Mouse (Mus musculus): ENCODE data around the gene Abcc3. TPM values are rescaled to one million over a fixed set of nuclear protein-coding genes. Genes with fewer than 3 reads are reported as not detected.

The Abcc3 gene
- polyA plus RNA-seq, 3 experiments from 2014 or later, result 0.70 to 4.0 (median 1.9) TPM

GRCm38 (mm10) chr11:94322636-94323035 lies 70.2 kb downstream of the Abcc3 start:
- no peak for ATAC-seq

GRCm38 (mm10) chr11:94321931-94322400 lies 70.8 kb downstream of the Abcc3 start, which contains the start of gene Luc7l3:
Luc7l3 (minus strand) TSS chr11:94321988.
- peak; percentile 87 for ATAC-seq

GRCm38 (mm10) chr11:94320969-94321930 lies 71.5 kb downstream of the Abcc3 start:
- ATAC-seq, result peak; percentile 63

GRCm38 (mm10) chr11:94318056-94318455 lies 74.7 kb downstream of the Abcc3 start:
- ATAC-seq, result no peak

- ATAC-seq, result no peak
Observed at GRCm38 (mm10) chr11:94317515-94317914, 75.3 kb downstream of the Abcc3 start.

GRCm38 (mm10) chr11:94317014-94317413 lies 75.8 kb downstream of the Abcc3 start:
- no peak for ATAC-seq

- no peak for ATAC-seq
Observed at GRCm38 (mm10) chr11:94316528-94316927, 76.3 kb downstream of the Abcc3 start.

GRCm38 (mm10) chr11:94315308-94315707 lies 77.5 kb downstream of the Abcc3 start:
- no peak for ATAC-seq

GRCm38 (mm10) chr11:94314098-94314652 lies 78.6 kb downstream of the Abcc3 start:
- no peak for ATAC-seq

GRCm38 (mm10) chr11:94312733-94313132 lies 80.1 kb downstream of the Abcc3 start:
- no peak for ATAC-seq

- no peak for ATAC-seq
Observed at GRCm38 (mm10) chr11:94294996-94295845, 97.6 kb downstream of the Abcc3 start.

Other genes with a start within 250 kb of the Abcc3 start
- 1 to 10 TPM; 4.3 to 6.7 (median 5.3) TPM for gene Tob1, start 181.5 kb downstream of the Abcc3 start, polyA plus RNA-seq (2017; shearing (Covaris generic))
- 1 to 10 TPM in 2 of 3 experiments, under 1 TPM in 1; 0.10 to 1.5 (median 1.2) TPM for gene Wfikkn2, start 147.0 kb downstream of the Abcc3 start, polyA plus RNA-seq (2017; shearing (Covaris generic))
- gene Gm21885, start 111.1 kb downstream of the Abcc3 start, polyA plus RNA-seq (2017; shearing (Covaris generic)), result 1 to 10 TPM; 1.6 to 1.7 (median 1.7) TPM
- 100 to 1,000 TPM; 117 to 168 (median 166) TPM for gene Luc7l3, start 71.0 kb downstream of the Abcc3 start, polyA plus RNA-seq (2017; shearing (Covaris generic))
- 10 to 100 TPM; 10.9 to 18.7 (median 17.1) TPM for gene Ankrd40, start 65.0 kb downstream of the Abcc3 start, polyA plus RNA-seq (2017; shearing (Covaris generic))
- not detected for gene Cacna1g, start 81.2 kb upstream of the Abcc3 start, polyA plus RNA-seq (2017; shearing (Covaris generic))
- gene Spata20, start 93.2 kb upstream of the Abcc3 start, polyA plus RNA-seq (2017; shearing (Covaris generic)), result not detected
- not detected for gene Epn3, start 107.0 kb upstream of the Abcc3 start, polyA plus RNA-seq (2017; shearing (Covaris generic))
- gene Mycbpap, start 128.7 kb upstream of the Abcc3 start, polyA plus RNA-seq (2017; shearing (Covaris generic)), result not detected
- 1 to 10 TPM in 2 of 3 experiments, under 1 TPM in 1; 0.31 to 1.9 (median 1.6) TPM for gene Rsad1, start 156.3 kb upstream of the Abcc3 start, polyA plus RNA-seq (2017; shearing (Covaris generic))
- gene Chad, start 172.1 kb upstream of the Abcc3 start, polyA plus RNA-seq (2017; shearing (Covaris generic)), result under 1 TPM; 0.43 to 0.69 (median 0.47) TPM
- 1 to 10 TPM; 2.1 to 3.0 (median 2.2) TPM for gene Acsf2, start 208.9 kb upstream of the Abcc3 start, polyA plus RNA-seq (2017; shearing (Covaris generic))
- 10 to 100 TPM in 1 of 3 experiments, 1 to 10 TPM in 2; 7.0 to 21.5 (median 9.9) TPM for gene Lrrc59, start 236.8 kb upstream of the Abcc3 start, polyA plus RNA-seq (2017; shearing (Covaris generic))